Mouse (Mus musculus) megakaryocyte, embryonic 14.5 days (primary cell): ENCODE measurements at regions not wholly inside any gene's neighbourhood (a gene's known extent, or its start where the extent isn't known, plus 50 kb on each side); places are given as distances from the start of the nearest gene placed in this dataset.

Experiments
- FLI1 ChIP-seq: IDR thresholded peaks from 2 replicates; pipeline ENCODE4 v1.6.1; 2012; ENCODE audit warnings: low read length, inconsistent platforms, mixed read lengths
- GATA1 ChIP-seq: IDR thresholded peaks from 3 replicates; pipeline ENCODE4 v1.6.1; 2012; ENCODE audit warnings: mixed read lengths, low read length, inconsistent platforms, borderline replicate concordance

DNA sequence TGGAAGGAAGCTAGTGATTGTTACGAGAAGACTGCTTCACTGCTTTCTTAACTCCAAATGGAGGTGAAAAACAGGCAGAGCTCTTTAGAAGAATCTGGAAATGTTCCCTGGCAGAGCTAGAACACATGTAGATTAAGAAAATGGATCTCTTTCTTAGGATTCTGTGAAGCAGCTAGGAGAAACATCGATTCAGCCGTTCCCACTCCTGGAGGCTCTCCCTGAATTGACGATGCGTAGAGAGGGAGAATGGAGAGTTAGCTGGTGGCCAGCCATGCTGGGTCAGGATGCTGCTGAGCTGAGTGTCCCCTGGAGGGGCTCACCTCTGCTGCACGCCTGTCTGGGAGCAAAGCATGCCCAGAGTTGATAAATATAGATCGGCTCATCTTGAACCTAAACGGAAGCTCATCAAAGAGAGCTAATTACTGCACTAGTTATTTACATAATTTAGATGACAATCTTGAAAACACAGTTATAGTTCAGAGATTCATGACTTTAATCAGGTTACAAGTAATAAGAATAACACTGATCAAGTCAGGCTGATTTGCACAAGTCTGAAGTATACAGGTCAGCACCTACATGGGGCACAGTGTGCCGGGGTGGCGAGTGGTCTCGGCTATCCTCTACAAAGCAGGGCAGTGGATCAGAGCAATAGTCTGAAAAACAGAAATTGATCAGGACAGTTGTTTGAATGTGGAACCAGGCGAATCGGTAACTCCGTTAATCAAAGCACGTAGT is 273.0 kb downstream of the Rngtt start:
- TF ChIP-seq GATA1, result no peak
- TF ChIP-seq FLI1, result no peak
